Mouse (Mus musculus) hematopoietic stem cell, adult 5-6 weeks (primary cell): ENCODE measurements at regions not wholly inside any gene's neighbourhood (a gene's known extent, or its start where the extent isn't known, plus 50 kb on each side); places are given as distances from the start of the nearest gene placed in this dataset.

Source experiments
- ATAC-seq, 2 experiments: fragments of 125-278 bp in 1 of 2; replicated peaks in 1 of 2; 2 replicates each; pipeline ENCODE4 v1.8.0; 2016 to 2017; ENCODE audit warnings: inconsistent platforms in 2 of 2, mild to moderate bottlenecking in 2 of 2, moderate number of reproducible peaks in 2 of 2, low read depth in 1 of 2, moderate TSS enrichment in 1 of 2; ENCODE audit not compliant: low FRiP score in 2 of 2, poor library complexity in 2 of 2, severe bottlenecking in 2 of 2, insufficient read depth in 1 of 2, low TSS enrichment in 1 of 2

DNA sequence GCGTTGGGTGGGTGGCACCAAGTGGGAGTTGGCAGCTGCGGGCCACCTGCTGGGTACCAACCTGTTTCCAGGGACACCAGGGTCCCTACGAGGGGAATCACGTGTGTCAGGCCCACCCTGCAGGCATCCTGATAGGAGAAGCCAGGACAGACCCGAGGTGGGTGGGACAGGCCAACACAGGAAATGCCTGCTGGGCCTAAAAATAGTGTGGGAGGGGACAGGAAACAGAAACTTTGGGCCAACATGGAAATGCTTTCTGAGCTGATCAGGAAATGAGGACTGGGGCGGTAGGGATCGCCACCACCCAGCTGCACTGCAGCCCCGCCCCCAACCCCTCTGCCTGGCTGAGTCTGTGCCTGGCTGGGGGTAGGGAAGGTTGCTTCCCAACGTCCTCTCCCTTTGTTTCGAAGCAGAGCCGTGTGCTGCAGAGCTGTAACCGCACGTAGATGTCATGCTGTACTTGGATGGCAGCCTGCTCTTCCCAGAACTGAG lies 78.7 kb upstream of the Podxl start:
- ATAC-seq, result peak; percentile 76

DNA sequence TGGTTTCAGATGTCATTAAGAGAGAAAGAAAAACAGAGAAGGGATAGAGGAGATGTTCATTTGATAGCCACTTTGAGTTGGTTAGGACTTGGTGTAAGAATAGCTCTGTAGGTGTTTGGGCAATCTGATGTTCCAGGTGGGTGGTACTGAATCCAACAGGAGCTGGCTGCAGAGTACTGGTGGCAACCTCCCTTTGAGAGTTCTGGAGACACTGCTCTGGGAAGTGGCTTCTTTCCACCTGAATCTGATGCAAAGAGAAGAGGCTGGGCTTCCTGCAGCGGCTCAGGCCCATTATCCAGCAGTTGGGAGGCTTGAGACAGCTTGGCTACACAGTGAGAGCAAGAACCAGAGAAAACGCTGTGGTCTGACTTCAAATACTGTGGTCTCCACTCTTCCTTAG lies 77.0 kb upstream of the Podxl start:
- ATAC-seq, result no peak

DNA sequence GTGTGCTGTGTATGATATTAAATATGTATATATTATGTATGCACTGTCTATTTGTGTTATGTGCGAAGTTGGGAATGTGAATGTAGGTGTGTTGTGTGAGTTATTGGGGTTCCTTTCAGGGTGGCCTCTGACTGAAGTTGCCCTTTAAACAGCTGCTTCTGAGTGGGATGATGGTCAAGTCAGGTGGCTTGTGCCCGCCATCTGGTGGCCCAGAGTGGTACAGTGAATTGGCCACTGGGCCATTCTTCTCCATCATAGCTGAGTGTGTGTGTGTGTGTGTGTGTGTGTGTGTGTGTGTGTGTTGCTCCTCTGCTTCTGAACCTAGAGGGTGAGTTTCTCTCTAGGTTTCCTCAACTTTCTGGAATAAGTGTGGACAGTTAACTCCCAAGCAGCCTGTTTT lies 75.7 kb upstream of the Podxl start:
- peak; percentile 39 to 41; a peak in 1 of 4 replicates for ATAC-seq

DNA sequence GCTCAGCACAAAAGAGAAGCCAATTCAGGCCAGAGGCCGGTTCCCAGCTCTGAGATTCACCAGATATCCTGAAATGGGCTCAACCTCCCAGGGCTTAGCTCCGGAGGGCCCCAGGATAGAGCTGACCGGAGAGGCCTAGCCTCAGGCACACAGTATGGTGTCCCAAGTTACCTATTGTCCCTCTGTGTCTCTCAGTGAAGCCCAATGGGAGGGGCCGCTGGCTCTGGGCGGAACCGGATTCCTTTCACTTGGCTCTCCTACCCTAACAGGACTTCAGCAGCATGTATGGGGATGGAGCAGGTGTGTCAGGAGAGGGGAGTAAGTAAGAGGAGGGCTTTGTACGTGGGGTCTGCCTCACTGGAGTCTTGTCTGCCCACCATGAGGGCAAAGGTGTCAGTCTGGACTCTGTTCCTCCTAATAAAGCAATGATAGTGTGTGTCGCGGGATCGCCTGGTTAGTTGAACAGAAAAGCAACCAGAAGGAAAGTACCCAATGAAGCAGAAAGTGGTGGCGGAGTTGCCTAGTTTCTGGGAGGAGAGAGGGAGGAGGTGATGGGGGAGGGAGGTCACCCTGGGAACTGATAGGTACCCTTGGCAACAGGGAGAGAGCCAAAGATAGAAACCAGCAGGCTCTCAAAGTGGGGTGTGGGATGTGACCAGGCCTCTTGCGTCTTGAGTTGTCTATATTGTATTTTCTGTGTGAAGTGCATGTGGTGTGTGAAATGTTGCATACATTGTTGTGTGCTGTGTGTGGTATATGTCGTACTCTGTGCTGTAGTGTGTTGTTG lies 74.8 kb upstream of the Podxl start:
- no peak for ATAC-seq

DNA sequence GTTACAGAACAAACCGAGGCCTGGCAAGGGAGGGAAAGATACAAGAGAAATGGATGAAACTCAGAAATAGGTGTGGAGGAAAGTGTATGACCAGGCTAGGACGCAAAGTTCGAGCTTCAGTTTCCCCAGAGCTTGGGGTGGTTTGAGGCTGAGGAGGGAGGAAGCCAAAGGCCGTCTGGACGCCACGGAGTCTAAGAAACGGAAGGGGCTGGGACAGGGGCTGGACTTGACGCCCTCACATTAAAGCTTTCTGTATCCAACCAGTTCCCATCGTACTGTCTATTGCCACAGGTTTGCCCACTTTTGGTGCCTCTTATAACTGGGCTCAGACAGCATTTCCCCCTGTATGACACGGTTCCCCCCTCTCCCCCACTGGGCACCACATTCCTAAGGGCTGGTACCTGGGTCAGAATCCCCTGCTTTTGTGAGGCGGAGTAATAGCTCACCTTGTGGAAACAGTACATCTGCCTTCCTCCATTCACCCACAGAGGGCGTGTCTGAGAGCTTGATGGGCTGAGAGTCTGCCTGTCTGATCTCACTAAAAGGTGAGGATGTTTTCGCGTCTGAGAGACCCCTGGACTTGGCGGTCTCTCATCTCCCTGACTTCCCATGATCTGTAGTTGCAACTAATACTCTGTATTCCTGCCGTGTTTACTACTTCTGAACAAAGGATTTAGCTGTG lies 73.7 kb upstream of the Podxl start:
- peak; percentile 25 to 39; a peak in 2 of 4 replicates for ATAC-seq

DNA sequence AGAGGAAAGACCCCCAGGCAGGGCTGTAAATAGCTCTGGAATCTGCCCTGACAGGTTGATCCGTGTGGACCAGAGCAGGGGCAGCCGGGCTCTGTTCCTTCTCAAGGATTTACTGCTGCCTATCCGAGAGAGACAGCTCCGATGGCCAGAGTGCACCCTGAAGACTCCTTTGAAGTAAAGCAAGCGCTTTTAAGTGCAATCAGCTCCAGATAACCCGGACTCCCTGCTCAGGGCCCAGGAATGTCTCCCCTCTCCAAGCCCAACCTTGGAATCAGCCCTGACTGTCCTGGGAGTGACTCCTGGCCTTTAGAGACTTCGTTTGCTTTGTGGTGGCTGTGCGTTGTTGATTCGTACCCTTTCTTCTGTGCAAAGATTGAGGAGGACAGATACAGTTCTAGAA lies 73.2 kb upstream of the Podxl start:
- ATAC-seq, result no peak

DNA sequence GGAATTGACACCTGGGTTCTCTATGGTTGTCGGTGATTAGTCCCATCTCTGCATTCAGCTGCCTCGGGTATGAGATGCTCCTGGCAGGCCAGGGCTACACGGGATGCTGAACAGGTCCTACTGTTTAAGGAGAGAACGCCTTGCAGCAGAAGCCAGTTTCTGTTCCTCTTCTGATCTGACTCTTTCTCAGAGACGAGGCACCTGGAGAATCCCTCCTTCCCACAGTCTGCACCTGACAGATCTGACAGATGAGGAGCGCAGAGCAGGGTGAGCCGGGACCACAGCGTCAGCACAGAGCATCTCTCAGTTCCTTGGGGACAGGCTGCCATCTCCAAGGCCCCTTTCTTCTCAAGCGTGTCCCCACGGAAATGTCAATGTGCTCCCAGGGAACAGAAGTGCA lies 68.7 kb upstream of the Podxl start:
- no peak for ATAC-seq

DNA sequence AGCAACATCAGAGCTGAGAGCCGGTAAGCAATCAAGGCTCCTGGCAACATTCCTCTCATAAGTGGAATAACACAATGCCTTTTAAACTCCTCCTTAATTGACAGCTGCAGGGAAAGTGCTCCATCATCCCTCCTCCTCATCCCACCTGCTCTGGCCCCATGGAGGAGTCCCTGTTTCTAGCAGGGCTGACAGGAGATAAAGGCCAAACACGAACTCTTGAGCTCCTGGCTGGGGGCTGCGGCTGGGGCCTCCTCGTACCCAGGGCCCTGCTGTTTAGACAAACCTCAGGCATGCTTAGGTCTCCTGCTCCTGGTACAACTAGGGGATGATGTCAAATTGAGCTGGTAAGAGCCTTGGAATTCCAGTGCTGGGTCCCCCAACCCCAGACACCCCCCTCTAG lies 66.2 kb upstream of the Podxl start:
- no peak for ATAC-seq

DNA sequence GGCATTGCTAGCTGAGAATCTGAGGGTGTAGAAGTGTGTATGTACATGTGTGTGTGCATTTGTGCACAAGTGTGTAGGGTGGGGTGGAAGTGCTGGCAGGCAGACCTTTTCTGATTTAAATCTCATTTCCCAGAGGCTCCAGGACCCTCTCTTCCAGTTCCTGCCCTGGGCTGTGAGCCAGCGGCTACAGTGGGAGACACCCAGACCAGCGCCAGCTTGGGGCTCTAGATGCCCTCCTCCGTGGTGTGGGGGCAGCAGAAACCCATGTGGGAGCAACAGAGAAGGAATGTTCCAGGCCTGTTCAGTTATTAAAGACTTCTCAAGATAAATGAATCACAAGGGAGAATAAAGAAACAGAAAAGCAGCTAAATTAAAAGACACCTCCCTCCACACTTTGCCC lies 64.1 kb upstream of the Podxl start:
- no peak for ATAC-seq

DNA sequence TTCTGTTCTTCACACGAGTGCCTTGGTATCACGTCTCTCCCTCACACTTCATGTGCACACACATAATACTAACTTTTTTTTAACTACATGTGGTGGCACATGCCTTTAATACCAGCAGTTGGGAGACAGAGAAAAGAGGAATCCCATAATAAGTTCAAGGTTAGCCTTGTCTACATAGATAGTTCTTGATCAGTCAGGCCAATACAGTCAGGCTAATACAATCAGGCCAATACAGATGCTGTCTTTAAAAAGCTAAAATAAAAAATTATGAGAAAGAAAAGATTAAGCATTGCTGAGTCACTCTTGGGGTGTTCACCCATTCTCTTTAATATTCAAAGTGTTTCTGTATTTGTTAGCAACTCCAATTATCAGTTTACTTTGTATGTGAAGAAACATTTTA lies 61.3 kb upstream of the Podxl start:
- ATAC-seq, result no peak

DNA sequence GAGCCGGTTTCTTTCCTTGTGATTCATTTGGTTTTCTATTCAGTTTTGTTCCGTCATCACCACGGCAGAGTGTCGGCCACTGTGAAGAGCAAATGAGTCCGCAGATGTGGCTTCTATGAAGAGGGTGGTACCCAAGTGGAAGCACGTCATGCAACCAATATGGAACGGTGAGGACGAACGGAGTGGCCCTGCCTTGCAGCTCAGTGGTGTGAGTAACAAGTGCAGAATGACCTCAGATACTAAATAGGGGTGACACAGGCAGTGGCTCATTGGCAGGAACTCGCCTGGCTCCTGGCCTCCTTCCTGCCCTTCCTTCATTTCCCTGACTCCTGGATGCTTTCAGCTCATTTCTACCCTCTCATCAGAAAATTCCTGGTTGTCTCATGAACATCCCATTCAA lies 60.6 kb upstream of the Podxl start:
- no peak for ATAC-seq

DNA sequence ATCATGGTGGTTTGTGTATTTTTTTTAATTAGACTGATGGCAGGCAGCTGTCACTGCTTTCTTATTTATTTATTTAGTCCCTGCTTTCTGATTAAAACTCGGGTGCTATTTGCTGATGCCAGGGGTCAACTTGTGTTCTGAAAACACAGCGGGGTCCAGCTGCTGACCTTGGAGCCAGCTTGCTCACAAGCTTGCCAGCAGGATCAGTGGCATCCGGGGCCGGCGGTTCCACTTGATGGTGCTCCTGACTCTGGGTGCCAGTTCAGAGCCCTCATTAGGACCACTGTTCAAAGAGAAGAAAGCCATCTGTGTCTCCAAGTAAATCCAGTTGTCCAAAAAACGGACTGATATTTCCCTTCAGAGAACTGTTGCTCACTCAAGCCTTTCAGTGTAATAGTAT lies 57.2 kb upstream of the Podxl start:
- ATAC-seq, result no peak

DNA sequence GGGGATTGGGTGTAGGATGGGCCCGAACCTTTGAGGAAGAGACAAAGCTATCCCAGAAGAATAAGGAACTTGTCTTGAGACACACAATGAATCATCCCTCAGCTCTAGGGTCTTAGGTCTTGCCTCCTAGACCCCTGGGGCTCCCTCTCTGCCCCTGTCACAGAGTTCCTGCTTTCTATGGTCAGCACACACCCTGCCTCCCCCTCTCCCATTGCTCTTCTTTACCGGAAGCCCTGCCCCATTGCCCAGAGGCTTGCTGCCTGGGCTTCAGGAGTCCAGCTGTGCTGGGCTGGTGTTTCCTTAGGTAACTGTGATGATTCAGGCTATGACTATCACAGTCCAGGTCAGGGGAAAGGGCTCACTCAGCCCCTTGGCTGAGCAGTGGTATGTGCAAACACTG lies 55.1 kb upstream of the Podxl start:
- ATAC-seq, result no peak

DNA sequence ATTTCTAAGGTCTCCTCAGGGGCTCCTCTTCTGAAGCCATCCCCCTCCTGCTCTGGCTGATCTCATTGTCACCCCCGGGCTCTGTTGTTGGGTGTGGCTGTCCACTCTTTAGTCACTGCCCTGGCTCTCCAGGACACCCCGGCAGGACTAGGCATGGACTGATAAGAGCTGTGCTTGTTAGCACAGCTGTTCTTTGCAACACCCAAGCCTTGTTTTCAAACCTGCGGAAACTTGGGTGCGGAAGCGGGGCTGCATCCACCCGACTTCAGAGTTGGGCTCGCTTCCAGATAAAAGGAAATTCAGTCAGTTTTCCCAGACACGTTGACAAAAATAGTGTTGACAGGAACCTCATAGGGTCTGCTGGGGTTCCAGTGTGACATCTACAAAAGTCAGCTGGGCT lies 53.6 kb upstream of the Podxl start:
- ATAC-seq, result no peak

DNA sequence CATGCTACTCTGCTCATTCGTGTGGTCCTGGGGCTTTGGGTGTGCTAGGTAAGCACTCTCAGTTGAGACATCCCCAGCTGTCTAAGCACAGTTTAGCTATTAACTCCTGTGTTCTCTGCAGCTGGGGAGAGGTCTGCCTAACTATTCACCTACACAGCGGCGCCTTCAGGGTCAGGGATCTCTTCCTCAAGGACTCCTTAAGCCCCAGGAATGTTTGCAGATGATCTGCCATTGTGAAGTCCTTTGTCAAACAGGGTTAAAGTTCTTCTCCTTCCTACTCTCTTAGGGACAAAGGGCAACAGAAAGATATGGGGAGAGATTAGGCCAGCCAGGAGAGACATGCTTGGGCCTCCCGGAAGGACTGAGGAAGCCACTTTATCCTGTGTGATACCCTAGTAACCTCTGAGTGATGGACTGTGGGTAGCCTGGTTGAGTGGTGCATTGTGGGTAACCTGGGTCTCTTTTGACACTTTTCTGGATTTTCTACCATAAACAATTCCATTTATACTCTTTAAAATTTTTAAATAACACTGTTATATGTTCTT lies 51.7 kb upstream of the Podxl start:
- no peak for ATAC-seq

DNA sequence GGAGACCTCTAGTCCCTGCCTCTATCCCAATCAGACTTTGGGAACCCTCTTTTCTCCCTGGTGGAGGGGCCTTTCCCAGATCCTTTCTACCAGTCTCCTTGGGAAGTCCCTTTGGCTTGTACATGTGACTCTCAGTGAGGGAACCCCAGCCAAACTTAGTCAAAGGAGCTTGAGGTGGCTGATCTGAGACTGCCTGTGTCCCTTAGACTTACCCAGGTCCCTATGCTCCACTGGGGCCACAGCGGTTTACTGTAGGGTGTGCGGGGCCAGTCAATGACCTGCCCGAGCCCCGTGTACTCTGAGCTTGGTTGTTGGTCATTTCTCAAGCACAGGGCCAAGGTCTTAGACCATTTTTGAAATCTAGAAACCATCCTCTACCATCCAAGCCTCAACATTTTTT lies 50.8 kb upstream of the Podxl start:
- no peak for ATAC-seq

DNA sequence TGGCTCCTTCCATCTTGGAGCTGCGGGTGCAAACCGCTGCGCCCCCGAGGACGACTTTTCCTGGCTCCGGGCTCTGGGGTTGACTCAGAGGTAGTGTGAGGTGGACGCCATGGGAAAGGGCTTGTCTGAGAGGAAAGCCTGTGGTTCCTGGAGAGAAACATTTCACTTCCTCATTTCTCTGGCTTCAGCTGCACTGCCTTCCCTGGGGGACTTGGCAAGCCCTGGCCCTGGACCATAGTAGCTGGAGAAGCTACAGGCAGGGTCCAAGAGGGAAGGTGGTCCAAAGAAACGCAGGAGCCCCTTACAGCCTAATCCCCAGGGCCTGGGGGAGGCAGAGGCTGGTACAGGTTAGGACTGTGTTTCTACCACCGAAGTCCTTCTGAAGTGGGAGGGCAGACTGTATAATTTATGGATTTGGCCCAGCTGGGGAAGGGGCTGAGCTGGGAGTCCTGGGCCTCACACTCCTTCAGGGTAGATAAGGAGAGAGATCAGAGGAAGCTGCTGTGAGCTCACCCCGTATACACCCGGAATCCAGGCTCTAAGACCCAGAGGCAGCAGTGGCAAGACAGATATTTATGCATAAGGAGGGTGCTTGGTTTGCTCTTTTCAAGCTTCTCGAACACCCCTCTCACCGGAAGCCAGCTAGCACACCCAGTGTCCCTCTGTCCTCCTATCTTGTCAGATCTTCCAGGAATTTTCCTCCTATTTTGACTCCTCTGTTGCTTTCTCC lies 50.0 kb upstream of the Podxl start:
- peak; percentile 90 to 96 for ATAC-seq
